Mouse (Mus musculus): ENCODE results near the gene Ppm1a.
A peak's percentile ranks its signal among the peaks of the same experiment; 100 is the strongest.

Gene Ppm1a

DNA sequence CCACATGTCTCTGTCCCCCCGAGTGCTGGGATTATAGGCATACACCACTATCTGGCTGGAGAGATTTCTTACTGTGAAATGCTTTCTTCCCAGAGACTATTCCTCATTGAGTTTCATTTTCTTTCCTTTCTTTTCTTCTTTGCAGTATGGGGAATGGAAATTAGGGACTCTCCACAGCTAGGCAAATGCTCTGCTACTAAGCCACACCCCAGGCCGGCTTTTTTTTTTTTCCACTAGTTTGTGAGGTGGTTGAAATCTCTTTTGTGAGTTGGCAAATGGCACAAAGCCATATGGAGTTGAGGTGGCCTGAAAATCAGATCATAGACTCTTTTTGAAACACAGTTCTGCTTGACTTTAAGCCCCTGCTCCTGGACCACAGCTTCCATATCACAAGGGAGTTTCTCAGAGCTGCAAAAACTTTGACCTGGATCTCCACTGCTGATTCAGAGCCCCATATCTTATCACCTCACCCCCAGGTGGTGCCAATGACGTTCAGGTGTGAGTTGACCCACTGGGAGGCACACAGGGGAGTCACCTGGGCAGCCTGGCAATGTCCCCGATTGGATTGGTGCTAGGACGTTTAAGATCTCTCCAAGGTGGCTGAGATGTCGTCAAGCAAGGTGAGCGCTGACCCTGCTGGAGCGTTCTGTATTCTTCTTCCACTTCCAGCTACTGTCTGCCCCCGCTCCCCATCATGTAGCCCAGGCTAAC lies 71.7 kb downstream of the Ppm1a start:
- no peak for DNase-seq

DNA sequence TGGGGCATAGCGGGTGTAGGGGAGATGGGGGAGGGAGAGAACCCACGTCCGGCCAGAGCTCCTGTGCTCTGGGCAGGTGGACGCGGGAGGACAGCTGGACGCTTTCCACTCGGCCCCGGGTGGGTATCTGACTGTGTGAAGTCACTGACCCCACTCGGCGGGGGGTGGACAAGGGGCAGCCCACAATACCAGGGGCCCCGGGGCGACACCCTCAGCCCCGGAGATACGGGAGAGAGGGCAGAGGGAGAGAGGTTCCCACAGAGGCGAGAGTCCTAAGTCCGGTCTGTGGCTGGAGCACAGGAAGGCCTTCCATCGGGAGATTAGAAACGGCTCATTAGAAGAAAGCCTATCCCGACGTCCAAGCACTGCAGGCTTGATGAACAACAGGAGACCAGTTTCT lies 72.5 kb downstream of the Ppm1a start:
- peak in 1 of 2 experiments; percentile 30 for DNase-seq

DNA sequence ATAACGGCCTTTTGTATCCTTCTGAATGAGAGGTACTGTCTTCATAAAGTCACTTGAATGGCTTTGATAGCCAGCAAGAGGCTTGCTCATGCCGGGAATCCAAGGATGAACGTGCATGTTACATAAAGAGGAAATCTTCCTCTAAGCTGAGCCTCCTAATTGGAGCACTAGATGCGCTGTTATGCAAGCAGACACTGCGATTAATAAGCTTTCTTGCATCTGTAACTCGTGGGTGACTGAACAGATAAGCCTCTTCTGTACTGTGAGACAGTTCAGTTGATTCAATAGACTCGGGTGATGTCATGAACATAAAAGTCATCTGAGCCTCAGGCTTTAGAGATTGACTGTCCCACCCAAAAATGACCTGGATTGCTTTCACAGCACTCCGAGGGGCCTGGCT lies 73.1 kb downstream of the Ppm1a start:
- DNase-seq = no peak

DNA sequence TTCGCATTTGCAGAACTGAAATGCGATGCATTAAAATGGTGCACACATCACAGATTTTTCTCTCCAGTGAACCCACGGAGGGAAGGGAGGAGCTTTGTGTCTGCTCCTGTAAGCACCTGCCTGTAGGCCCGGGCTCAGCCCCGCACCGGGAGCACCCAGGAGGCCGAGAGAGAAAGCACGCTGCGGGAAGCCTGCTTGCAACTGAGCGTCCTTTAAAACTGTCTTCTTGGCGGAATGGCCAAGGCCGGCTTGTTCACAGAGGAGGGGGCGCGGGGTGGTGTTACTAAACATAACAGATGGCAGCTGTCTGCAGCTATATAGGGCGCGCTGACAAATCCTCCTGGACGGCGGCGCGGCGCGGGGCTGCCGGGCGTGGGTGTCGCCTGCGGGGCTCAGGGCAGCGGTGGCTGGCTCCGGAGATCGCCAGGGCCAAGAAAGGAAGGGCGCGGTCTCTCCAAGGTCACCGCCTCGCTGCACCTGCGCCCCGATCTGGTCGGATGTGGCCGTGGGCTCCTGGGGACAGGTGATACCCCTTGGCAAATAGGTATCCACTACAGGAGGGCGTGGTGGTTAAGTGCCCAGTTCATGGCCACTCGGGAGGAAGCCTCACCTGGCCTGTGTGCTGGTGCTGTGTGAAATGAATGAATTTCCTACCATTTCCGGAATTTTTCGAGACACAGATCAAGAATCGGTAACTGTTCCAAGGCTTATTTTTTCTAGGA lies 74.6 kb downstream of the Ppm1a start:
- DNase-seq = peak; percentile 72 to 76

DNA sequence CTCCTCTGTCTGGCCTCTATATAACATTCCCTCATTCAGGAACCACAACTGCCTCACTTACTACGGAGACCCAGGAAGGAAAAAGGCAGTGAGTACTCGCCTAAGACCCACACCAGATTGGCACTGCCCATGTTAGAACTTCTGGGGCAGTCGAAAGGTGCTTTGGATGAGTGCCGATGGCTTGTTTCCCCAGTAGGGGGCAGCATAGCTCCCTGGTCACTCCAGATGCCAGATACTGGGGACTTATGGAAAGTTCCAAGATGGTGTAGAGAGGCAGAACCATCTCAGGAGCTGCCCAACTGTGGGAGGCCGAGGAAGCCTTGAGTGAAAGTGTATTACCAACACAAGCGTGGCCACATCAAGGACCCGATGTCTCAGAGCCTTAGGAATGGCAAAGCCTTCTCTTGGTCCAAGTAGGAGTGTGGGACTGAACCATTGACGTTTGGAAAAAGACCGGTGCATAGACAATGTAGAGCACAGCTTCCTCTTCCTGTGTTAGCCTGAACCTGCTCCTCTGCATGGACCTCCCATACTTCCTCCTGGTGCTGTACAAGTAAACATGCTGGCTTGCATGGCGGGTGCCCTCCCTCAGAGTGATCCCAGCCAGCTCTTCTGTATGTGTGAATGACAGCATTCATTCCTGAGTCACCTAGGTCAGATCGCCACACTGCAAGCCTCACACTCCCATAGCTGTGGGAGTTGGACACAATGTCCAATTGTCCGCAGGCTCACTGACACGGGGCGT lies 77.7 kb downstream of the Ppm1a start:
- DNase-seq = peak in 1 of 2 experiments; percentile 30

GRCm38 (mm10) chr12:72835518-72836015 lies 78.3 kb downstream of the Ppm1a start:
- DNase-seq = peak in 1 of 2 experiments; percentile 19

GRCm38 (mm10) chr12:72837302-72837701 lies 80.0 kb downstream of the Ppm1a start:
- no peak for DNase-seq

- no peak for DNase-seq
These were observed 84.2 kb downstream of the Ppm1a start for GRCm38 (mm10) chr12:72841500-72841899.

- no peak for DNase-seq
These were observed 85.9 kb downstream of the Ppm1a start for GRCm38 (mm10) chr12:72843135-72843534.

GRCm38 (mm10) chr12:72843555-72843954 lies 86.3 kb downstream of the Ppm1a start:
- no peak for DNase-seq

- DNase-seq = peak in 1 of 2 experiments; percentile 20
These were observed 86.8 kb downstream of the Ppm1a start for GRCm38 (mm10) chr12:72843973-72844620.

- no peak for DNase-seq
These were observed 88.7 kb downstream of the Ppm1a start for GRCm38 (mm10) chr12:72845946-72846345.

GRCm38 (mm10) chr12:72847725-72848124 lies 90.5 kb downstream of the Ppm1a start:
- DNase-seq = peak; percentile 64 to 67

Measured in cerebellum, postnatal 14 days (tissue).